Mouse (Mus musculus) midbrain, embryonic 11.5 days (tissue): Measurements from ENCODE around the gene Sf3a2. TPM values are rescaled to one million over a fixed set of nuclear protein-coding genes. Genes with fewer than 3 reads are reported as not detected.

Source experiments
- ATAC-seq: fragments of 200-750 bp; cut with Nextera tagmentation; 2 replicates; pipeline ENCODE4 v1.8.0; 2017; ENCODE audit warnings: moderate TSS enrichment, moderate library complexity; ENCODE audit not compliant: low FRiP score
- DNase-seq: peaks from one replicate; pipeline ENCODE4 v3.0.0; 2015; ENCODE audit warnings: low spot score; ENCODE audit errors: missing footprints
- H3K27ac ChIP-seq: fragments of 300-500 bp; sonication (generic); 2 replicates; pipeline ENCODE4 v1.5.1; 2014; ENCODE audit warnings: low read depth, low read length
- H3K27me3 ChIP-seq: fragments of 300-500 bp; sonication (generic); 2 replicates; pipeline ENCODE4 v1.6.1; 2014; ENCODE audit warnings: mild to moderate bottlenecking, low read length, moderate library complexity, mixed read lengths; ENCODE audit not compliant: control insufficient read depth, insufficient read depth
- H3K36me3 ChIP-seq: fragments of 300-500 bp; sonication (generic); 2 replicates; pipeline ENCODE4 v1.6.1; 2014; ENCODE audit warnings: mild to moderate bottlenecking, low read length, moderate library complexity, mixed read lengths; ENCODE audit not compliant: control insufficient read depth, insufficient read depth
- H3K4me1 ChIP-seq: fragments of 300-500 bp; sonication (generic); 2 replicates; pipeline ENCODE4 v1.6.1; 2014; ENCODE audit warnings: low read length; ENCODE audit not compliant: control insufficient read depth, insufficient read depth
- H3K4me2 ChIP-seq: fragments of 300-500 bp; sonication (generic); 2 replicates; pipeline ENCODE4 v1.6.1; 2014; ENCODE audit warnings: mild to moderate bottlenecking, moderate library complexity
- H3K4me3 ChIP-seq: fragments of 300-500 bp; sonication (generic); 2 replicates; pipeline ENCODE4 v1.5.1; 2014; ENCODE audit warnings: low read depth, low read length
- H3K9ac ChIP-seq: fragments of 300-500 bp; sonication (generic); 2 replicates; pipeline ENCODE4 v1.6.1; 2014; ENCODE audit warnings: low read length
- H3K9me3 ChIP-seq: fragments of 300-500 bp; sonication (generic); 2 replicates; pipeline ENCODE4 v1.6.1; 2016; ENCODE audit warnings: low read length; ENCODE audit not compliant: control insufficient read depth
- WGBS: fragments of 180-500 bp; shearing (Covaris S2); extraction: QIAGEN DNeasy Blood & Tissue Kit; methylation state at CpG from one replicate; pipeline ENCODE4 v1.1.7; 2014; 5-methylcytosine and 5-hydroxymethylcytosine counted together
- polyA plus RNA-seq: library from polyadenylated mRNA; unstranded; fragments of >200 nt; fragmentation: Nextera tagmentation; extraction: Ambion mirVana; gene quantifications from 2 replicates; pipeline ENCODE4 v1.2.1, GENCODE M21; 2014

The Sf3a2 gene
- polyA plus RNA-seq, 1 experiment from 2014 or later, result 104 TPM

- WGBS, result 4% methylated on average over 54 of the region's 59 CpGs
- Histone ChIP-seq H3K4me2 (peak overlapping the region; percentile 96), H3K4me1 (peaks cover 24% of the 10 kb centered on the region), H3K9ac (peak overlapping the region; percentile 98), H3K36me3 (peaks cover 19% of the 10 kb centered on the region), H3K4me3 (peak overlapping the region; percentile 99), H3K9me3 (no peaks in the 10 kb centered on the region), H3K27ac (peak overlapping the region; percentile 90), H3K27me3 (no peaks in the 10 kb centered on the region)
- peak; percentile 76 for ATAC-seq
- peak; percentile 93 for DNase-seq
Measured at GRCm38 (mm10) chr10:80797186-80798149, 530 bp upstream of the Sf3a2 start.

DNA sequence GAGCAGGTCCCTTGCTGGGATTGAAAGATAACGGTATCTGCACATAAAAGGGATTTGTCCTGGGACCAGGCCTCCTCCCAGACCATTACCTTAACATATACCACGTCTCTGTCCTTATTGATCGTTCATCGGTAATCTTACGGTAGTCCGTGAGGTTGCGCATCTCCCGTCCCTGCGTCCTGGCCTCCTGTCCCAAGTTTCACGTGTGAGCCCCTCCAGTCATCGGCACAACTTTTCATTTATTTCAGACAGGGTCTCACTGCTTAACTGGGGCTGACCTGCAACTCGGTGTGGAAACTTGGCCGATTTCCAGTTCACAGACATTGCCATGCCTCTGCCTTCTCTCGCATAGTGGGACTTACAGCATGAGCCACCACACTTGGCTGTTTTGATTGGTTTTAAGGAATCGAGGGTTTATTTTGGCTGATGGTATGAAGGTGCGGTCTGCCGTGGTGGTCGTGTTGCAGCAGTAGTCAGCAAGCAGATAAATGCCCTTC is 1.1 kb downstream of the Sf3a2 start:
- H3K27ac ChIP-seq, result peak overlapping the region; percentile 90; the same call in 1 of the 2 replicates
- no peak for ATAC-seq
- WGBS, result 3% methylated on average over 18 of the region's 18 CpGs
- peak overlapping the region; percentile 98 for H3K9ac ChIP-seq
- H3K9me3 ChIP-seq, result no peaks in the 10 kb centered on the region
- no peaks in the 10 kb centered on the region for H3K27me3 ChIP-seq
- H3K4me2 ChIP-seq, result peak overlapping the region; percentile 96
- DNase-seq, result no peak
- H3K4me3 ChIP-seq, result peak overlapping the region; percentile 99
- peaks cover 29% of the 10 kb centered on the region for H3K36me3 ChIP-seq
- H3K4me1 ChIP-seq, result peaks cover 24% of the 10 kb centered on the region

- Histone ChIP-seq H3K36me3 (peaks cover 28% of the 10 kb centered on the region), H3K4me3 (no peak overlapping the region), H3K27me3 (peaks cover 8% of the 10 kb centered on the region), H3K4me1 (peaks cover 21% of the 10 kb centered on the region), H3K9me3 (no peaks in the 10 kb centered on the region), H3K9ac (no peak overlapping the region), H3K4me2 (no peak overlapping the region), H3K27ac (no peak overlapping the region)
- 92% methylated on average over 10 of the region's 10 CpGs for WGBS
- ATAC-seq, result no peak
- DNase-seq, result no peak
Measured at GRCm38 (mm10) chr10:80802204-80802912, 4.4 kb downstream of the Sf3a2 start.

GRCm38 (mm10) chr10:80802996-80803395 is 5.0 kb downstream of the Sf3a2 start:
- Histone ChIP-seq H3K4me2 (no peak overlapping the region), H3K27ac (no peak overlapping the region), H3K4me1 (peaks cover 27% of the 10 kb centered on the region), H3K9me3 (no peaks in the 10 kb centered on the region), H3K36me3 (peaks cover 28% of the 10 kb centered on the region), H3K9ac (no peak overlapping the region), H3K27me3 (peaks cover 10% of the 10 kb centered on the region), H3K4me3 (no peak overlapping the region)
- WGBS, result 85% methylated on average over 3 of the region's 3 CpGs
- DNase-seq (no peak), ATAC-seq (no peak)

- Histone ChIP-seq H3K36me3 (peaks cover 28% of the 10 kb centered on the region), H3K27ac (no peak overlapping the region), H3K27me3 (peaks cover 23% of the 10 kb centered on the region), H3K9ac (no peak overlapping the region), H3K4me2 (no peak overlapping the region), H3K9me3 (no peaks in the 10 kb centered on the region), H3K4me1 (peaks cover 36% of the 10 kb centered on the region), H3K4me3 (no peak overlapping the region)
- DNase-seq (no peak), ATAC-seq (no peak)
- 96% methylated on average over 2 of the region's 2 CpGs for WGBS
Measured at GRCm38 (mm10) chr10:80804340-80804739, 6.3 kb downstream of the Sf3a2 start.

GRCm38 (mm10) chr10:80804916-80805315 is 6.9 kb downstream of the Sf3a2 start, which contains the start of gene Amh:
Gene Amh (plus strand): TSS chr10:80805243.
- Histone ChIP-seq H3K9ac (no peak within 1 kb of the TSS), H3K4me1 (peaks cover 30% of the 10 kb centered on the region), H3K9me3 (no peaks in the 10 kb centered on the region), H3K4me2 (no peak within 1 kb of the TSS), H3K4me3 (no peak within 1 kb of the TSS), H3K36me3 (peaks cover 28% of the 10 kb centered on the region), H3K27me3 (peaks cover 25% of the 10 kb centered on the region), H3K27ac (no peak within 1 kb of the TSS)
- 65% methylated on average over 6 of the region's 6 CpGs for WGBS
- no peak for DNase-seq
- no peak for ATAC-seq

DNA sequence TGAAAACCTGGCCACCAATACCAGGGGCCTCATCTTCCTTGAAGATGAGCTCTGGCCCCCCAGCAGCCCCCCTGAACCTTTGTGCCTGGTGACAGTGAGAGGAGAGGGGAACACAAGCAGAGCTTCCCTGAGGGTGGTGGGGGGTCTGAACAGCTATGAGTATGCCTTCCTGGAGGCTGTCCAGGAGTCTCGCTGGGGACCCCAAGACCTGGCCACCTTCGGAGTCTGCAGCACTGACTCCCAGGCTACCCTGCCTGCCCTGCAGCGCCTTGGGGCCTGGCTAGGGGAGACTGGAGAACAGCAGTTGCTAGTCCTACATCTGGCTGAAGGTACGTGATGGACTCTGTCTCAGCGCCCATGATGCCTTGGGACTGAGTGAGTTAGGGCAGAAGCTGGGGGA is 7.3 kb downstream of the Sf3a2 start:
- H3K4me1 ChIP-seq, result peaks cover 26% of the 10 kb centered on the region
- no peak overlapping the region for H3K9ac ChIP-seq
- H3K4me2 ChIP-seq, result no peak overlapping the region
- 77% methylated on average over 3 of the region's 5 CpGs for WGBS
- no peak overlapping the region for H3K4me3 ChIP-seq
- no peak for ATAC-seq
- no peak for DNase-seq
- H3K27me3 ChIP-seq, result peaks cover 28% of the 10 kb centered on the region
- peaks cover 28% of the 10 kb centered on the region for H3K36me3 ChIP-seq
- no peaks in the 10 kb centered on the region for H3K9me3 ChIP-seq
- H3K27ac ChIP-seq, result no peak overlapping the region

DNA sequence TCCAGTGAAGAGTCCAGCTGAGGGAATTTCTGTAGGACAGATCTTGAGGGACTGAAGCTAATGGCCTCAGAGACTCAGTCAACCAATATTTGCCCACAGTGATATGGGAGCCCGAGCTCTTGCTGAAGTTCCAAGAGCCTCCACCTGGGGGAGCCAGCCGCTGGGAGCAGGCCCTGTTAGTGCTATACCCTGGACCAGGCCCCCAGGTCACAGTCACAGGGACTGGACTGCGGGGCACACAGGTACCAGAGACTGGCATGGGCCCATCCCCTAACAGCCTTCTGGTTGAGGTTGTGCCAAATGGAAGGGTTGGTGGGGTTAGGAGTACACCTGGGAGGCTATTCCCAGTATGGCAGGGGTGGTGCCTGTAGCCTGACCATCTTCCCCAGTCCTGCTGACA is 7.9 kb downstream of the Sf3a2 start:
- Histone ChIP-seq H3K4me2 (no peak overlapping the region), H3K4me3 (no peak overlapping the region), H3K27me3 (peaks cover 30% of the 10 kb centered on the region), H3K9me3 (no peaks in the 10 kb centered on the region), H3K9ac (no peak overlapping the region), H3K27ac (no peak overlapping the region), H3K4me1 (peaks cover 25% of the 10 kb centered on the region), H3K36me3 (peaks cover 28% of the 10 kb centered on the region)
- peak; percentile 97 for DNase-seq
- 26% methylated on average over 3 of the region's 3 CpGs for WGBS
- peak; percentile 49 for ATAC-seq
